Mouse (Mus musculus) liver, embryonic 12.5 days (tissue): ENCODE data around the gene Dchs1. TPM values are rescaled to one million over a fixed set of nuclear protein-coding genes. Genes with fewer than 3 reads are reported as not detected.
"Not testable (repeated sequence)": the region's sequence is repeated elsewhere in the genome, so short reads cannot be mapped to it uniquely, and the experiment has no call there.

Experiments
- ATAC-seq: fragments of 200-750 bp; cut with Nextera tagmentation; 2 replicates; pipeline ENCODE4 v1.8.0; 2017; ENCODE audit warnings: moderate number of reproducible peaks, mild to moderate bottlenecking, moderate library complexity
- H3K27ac ChIP-seq: fragments of 300-500 bp; sonication (generic); 2 replicates; pipeline ENCODE4 v1.5.1; 2016; ENCODE audit warnings: mild to moderate bottlenecking
- H3K27me3 ChIP-seq: fragments of 300-500 bp; sonication (generic); replicated peaks from 2 replicates; pipeline ENCODE4 v1.6.1; 2016; ENCODE audit warnings: mild to moderate bottlenecking, moderate library complexity
- H3K36me3 ChIP-seq: fragments of 300-500 bp; sonication (generic); 2 replicates; pipeline ENCODE4 v1.6.1; 2016; ENCODE audit warnings: mild to moderate bottlenecking, moderate library complexity
- H3K4me1 ChIP-seq: fragments of 300-500 bp; sonication (generic); 2 replicates; pipeline ENCODE4 v1.6.1; 2016
- H3K4me2 ChIP-seq: fragments of 300-500 bp; sonication (generic); 2 replicates; pipeline ENCODE4 v1.6.1; 2016; ENCODE audit warnings: mild to moderate bottlenecking, moderate library complexity
- H3K4me3 ChIP-seq: fragments of 300-500 bp; sonication (generic); 2 replicates; pipeline ENCODE4 v1.5.1; 2016; ENCODE audit warnings: mild to moderate bottlenecking, moderate library complexity
- H3K9ac ChIP-seq: fragments of 300-500 bp; sonication (generic); 2 replicates; pipeline ENCODE4 v1.6.1; 2016; ENCODE audit warnings: mild to moderate bottlenecking, moderate library complexity
- H3K9me3 ChIP-seq: fragments of 300-500 bp; sonication (generic); replicated peaks from 2 replicates; pipeline ENCODE4 v1.6.1; 2016; ENCODE audit warnings: mild to moderate bottlenecking, moderate library complexity
- WGBS: fragments of 180-500 bp; shearing (Covaris S2); methylation state at CpG from one replicate; pipeline ENCODE4 v1.1.7; 2016; ENCODE audit not compliant: insufficient replicate concordance; 5-methylcytosine and 5-hydroxymethylcytosine counted together
- polyA plus RNA-seq: library from polyadenylated mRNA; unstranded; fragments of >200 nt; fragmentation: Nextera tagmentation; extraction: Ambion mirVana; gene quantifications from 2 replicates; pipeline ENCODE4 v1.2.1, GENCODE M21; 2016

Dchs1 gene
- polyA plus RNA-seq, 1 experiment from 2014 or later: 1.9 TPM

- Histone ChIP-seq H3K36me3 (peaks cover 17% of the 10 kb centered on the region), H3K9me3 (no peaks in the 10 kb centered on the region), H3K27me3 (peaks cover 53% of the 10 kb centered on the region), H3K27ac (no peak overlapping the region), H3K4me1 (peaks cover 8% of the 10 kb centered on the region; the same call in 1 of the 2 replicates), H3K9ac (no peak overlapping the region), H3K4me3 (peak overlapping the region; percentile 42), H3K4me2 (peak overlapping the region; percentile 63)
- 11% methylated on average over 51 of the region's 51 CpGs for WGBS
- ATAC-seq: peak; percentile 44
Observed at GRCm38 (mm10) chr7:105761813-105762484, 25.5 kb downstream of the Dchs1 start.

GRCm38 (mm10) chr7:105753281-105753680 lies 34.2 kb downstream of the Dchs1 start:
- Histone ChIP-seq H3K4me3 (no peak overlapping the region), H3K4me2 (no peak overlapping the region), H3K36me3 (peaks cover 27% of the 10 kb centered on the region), H3K27me3 (0 out of 2 replicates have a peak, but pooled peaks cover 4% of the 10 kb centered on the region), H3K27ac (no peak overlapping the region), H3K9me3 (no peaks in the 10 kb centered on the region), H3K9ac (0 out of 2 replicates have a peak overlapping the region, but pooled peaks have one; percentile 8), H3K4me1 (peaks cover 20% of the 10 kb centered on the region)
- ATAC-seq: no peak
- 73% methylated on average over 10 of the region's 10 CpGs for WGBS

- peaks cover 33% of the 10 kb centered on the region for H3K36me3 ChIP-seq
- H3K4me1 ChIP-seq: peaks cover 20% of the 10 kb centered on the region
- 0 out of 2 replicates have a peak, but pooled peaks cover 4% of the 10 kb centered on the region for H3K27me3 ChIP-seq
- no peak overlapping the region for H3K4me3 ChIP-seq
- H3K27ac ChIP-seq: no peak overlapping the region; the same call in 1 of the 2 replicates
- WGBS: 69% methylated on average over 2 of the region's 2 CpGs
- no peak overlapping the region for H3K4me2 ChIP-seq
- no peak overlapping the region for H3K9ac ChIP-seq
- ATAC-seq: no peak
- H3K9me3 ChIP-seq: no peaks in the 10 kb centered on the region
Observed at GRCm38 (mm10) chr7:105752716-105753115, 34.7 kb downstream of the Dchs1 start.

DNA sequence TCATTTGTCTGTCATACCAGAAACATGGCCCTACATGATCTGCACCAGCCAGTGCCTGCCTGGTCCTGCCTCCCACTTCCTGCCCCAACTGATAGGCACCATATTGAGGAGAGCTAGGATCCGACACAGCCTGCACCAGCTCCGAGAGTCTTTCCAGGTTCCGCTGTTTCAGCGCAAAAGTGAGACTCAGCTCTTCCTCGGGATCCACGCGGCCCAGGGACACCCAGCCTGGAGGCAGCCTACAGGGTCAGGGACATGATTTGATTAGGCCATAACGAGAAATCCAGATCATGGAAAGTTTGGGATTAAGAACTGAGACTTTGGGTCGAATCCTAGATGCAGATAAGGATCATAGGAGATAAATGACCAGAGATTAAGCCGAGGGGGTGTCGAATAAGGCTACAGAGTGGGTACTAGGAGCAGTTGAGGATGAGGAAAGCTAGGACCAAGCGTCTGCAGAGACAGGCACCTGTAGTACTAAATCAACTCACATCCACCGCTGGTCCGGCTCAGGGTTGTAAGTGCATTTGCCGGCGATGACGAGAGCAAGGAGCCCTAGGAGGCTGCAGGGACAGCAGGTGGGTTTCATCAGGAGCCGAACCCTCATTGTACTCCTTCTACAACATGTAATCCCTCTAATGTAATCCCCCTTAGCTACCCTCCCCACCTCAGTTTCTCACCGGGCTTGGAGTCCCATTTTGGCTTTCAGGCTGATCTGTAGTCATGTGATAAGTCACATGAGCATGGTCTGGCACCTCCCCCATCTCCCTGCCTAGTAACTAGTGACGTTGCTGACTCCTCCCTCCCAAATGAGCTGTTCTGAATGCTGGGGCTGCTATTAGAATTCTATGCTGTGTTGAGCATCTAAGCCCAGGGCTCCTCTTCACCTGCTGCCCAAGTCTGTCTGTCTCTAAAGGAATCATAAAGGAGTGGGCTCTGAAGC lies 35.7 kb downstream of the Dchs1 start, which contains the start of gene Tpp1:
TSS of gene Tpp1 (minus strand) at position 745 of the 943 bp plus-strand sequence.
- Histone ChIP-seq H3K9me3 (no peaks in the 10 kb centered on the region), H3K27me3 (0 out of 2 replicates have a peak, but pooled peaks cover 4% of the 10 kb centered on the region), H3K27ac (peak within 1 kb of the TSS; percentile 67), H3K4me1 (peaks cover 20% of the 10 kb centered on the region), H3K36me3 (peaks cover 42% of the 10 kb centered on the region), H3K4me3 (peak within 1 kb of the TSS; percentile 73), H3K9ac (peak within 1 kb of the TSS; percentile 84), H3K4me2 (peak within 1 kb of the TSS; percentile 86)
- peak; percentile 87 for ATAC-seq
- 16% methylated on average over 20 of the region's 20 CpGs for WGBS

GRCm38 (mm10) chr7:105747776-105748175 lies 39.7 kb downstream of the Dchs1 start:
- Histone ChIP-seq H3K27me3 (no peaks in the 10 kb centered on the region), H3K27ac (no peak overlapping the region), H3K4me2 (no peak overlapping the region), H3K9ac (no peak overlapping the region), H3K9me3 (no peaks in the 10 kb centered on the region), H3K36me3 (peaks cover 49% of the 10 kb centered on the region), H3K4me1 (peaks cover 43% of the 10 kb centered on the region), H3K4me3 (no peak overlapping the region)
- no peak for ATAC-seq
- 65% methylated on average over 2 of the region's 2 CpGs for WGBS

DNA sequence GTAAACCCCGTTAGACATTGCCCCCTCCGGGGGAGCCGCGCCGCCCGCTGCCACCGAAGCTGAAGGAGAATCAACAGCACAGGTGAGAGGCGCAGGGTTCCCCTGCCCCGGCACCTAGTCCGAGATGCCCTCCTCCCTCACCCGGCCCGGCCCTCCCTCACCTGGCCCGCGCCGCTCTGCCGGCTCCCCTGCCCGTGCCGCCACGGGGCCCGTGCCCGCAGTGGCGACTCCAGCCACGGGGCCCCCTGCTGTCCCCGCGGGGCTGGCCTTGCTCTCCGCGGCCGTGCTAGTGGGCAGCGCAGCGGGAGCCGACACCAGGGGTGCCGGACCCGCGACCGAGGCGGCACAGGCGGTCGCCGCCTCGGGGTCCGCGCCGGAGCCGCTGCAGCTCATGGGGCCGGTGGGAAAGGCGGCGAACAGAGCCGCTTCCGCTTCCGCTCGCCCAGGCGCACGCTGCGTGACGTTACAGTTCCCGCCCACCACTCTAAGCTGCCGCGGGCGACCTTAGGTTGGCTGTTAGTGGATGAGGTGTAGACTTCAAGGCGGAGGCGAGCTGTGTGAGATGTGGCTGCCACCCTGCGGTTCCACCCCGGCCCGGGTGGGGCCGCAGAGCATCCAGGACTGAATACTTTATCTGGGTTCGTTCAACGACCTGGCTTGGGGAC lies 43.4 kb downstream of the Dchs1 start, which contains the start of gene Taf10:
TSS of gene Taf10 (minus strand) at position 436 of the 665 bp plus-strand sequence.
- peak within 1 kb of the TSS; percentile 98 for H3K9ac ChIP-seq
- WGBS: 0% methylated on average over 66 of the region's 67 CpGs
- H3K27me3 ChIP-seq: no peaks in the 10 kb centered on the region
- peak within 1 kb of the TSS; percentile 99 for H3K4me3 ChIP-seq
- H3K27ac ChIP-seq: peak within 1 kb of the TSS; percentile 91
- H3K4me1 ChIP-seq: peaks cover 51% of the 10 kb centered on the region
- peak; percentile 100 for ATAC-seq
- peak within 1 kb of the TSS; percentile 89 for H3K4me2 ChIP-seq
- no peaks in the 10 kb centered on the region for H3K9me3 ChIP-seq
- peaks cover 72% of the 10 kb centered on the region for H3K36me3 ChIP-seq

DNA sequence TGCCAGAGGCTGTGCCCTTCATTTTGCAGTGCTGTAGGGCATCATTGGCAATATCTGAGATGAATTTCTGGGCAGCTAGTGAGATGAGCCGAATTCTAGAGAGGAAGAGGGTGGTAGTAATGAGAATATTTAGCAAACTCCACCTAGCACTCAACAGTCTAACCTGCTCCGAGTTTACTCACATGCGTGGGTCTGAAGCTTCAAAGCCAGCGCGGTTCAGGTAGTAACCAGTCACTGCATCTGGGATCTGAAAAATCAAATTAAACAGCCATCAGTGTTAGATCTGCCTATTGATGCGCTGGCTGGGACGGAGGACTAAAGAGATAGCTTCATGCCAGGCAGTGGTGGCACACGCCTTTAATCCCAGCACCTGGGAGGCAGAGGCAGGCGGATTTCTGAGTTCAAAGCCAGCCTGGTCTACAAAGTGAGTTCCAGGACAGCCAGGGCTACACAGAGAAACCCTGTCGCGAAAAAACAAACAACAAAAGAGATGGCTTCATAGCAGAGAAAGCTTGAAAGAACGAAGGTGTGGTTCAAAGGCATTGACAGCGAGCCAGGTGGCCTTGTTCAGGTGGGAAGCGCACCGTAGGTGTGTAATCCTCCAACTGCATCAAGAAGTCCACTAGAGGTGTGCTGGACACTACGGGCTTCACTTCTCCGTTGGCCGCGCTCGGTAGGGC lies 44.1 kb downstream of the Dchs1 start:
- Histone ChIP-seq H3K27ac (peak overlapping the region; percentile 91), H3K4me1 (peaks cover 58% of the 10 kb centered on the region), H3K4me2 (peak overlapping the region; percentile 89), H3K36me3 (peaks cover 66% of the 10 kb centered on the region), H3K4me3 (peak overlapping the region; percentile 99), H3K9ac (peak overlapping the region; percentile 98)
- WGBS: 25% methylated on average over 20 of the region's 20 CpGs
- not testable (repeated sequence) for H3K27me3 ChIP-seq, H3K9me3 ChIP-seq, ATAC-seq

DNA sequence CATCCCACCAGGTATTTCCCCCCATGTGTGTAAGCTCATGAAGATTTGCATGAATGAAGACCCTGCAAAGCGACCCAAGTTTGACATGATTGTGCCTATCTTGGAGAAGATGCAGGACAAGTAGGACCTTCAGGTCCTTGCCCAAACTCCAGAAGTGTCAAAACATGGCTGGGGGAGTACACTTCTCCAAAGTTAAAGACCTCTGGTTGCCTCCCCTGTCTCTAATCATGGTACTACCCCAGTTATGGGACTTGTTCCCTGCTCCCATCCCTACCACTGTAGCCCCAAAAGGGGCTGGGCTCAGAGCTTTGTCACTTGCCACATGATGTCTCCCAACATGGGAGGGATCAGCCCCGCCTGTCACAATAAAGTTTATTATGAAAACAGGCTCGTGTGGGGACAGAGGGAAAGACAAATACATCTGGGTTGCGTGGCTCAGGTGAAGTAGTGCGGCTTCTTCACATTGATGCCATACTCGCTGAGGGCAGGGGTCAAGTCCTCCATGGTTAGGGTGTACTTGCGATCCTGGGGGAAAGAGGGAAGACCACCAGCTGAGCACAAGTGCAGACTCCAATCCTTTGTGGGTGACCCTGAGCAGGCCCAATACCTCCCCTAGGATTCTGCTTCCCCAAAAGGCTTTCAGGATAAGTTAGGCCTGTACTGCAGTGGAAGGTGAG lies 44.8 kb downstream of the Dchs1 start:
- H3K27me3 ChIP-seq: not testable (repeated sequence)
- H3K27ac ChIP-seq: peak overlapping the region; percentile 91
- peaks cover 65% of the 10 kb centered on the region for H3K4me1 ChIP-seq

GRCm38 (mm10) chr7:105741978-105742377 lies 45.5 kb downstream of the Dchs1 start:
- Histone ChIP-seq H3K9me3 (no peaks in the 10 kb centered on the region), H3K4me2 (no peak overlapping the region), H3K36me3 (peaks cover 52% of the 10 kb centered on the region), H3K9ac (no peak overlapping the region), H3K27me3 (no peaks in the 10 kb centered on the region), H3K27ac (0 out of 2 replicates have a peak overlapping the region, but pooled peaks have one; percentile 27), H3K4me1 (peaks cover 68% of the 10 kb centered on the region), H3K4me3 (no peak overlapping the region)
- WGBS: 86% methylated on average over 9 of the region's 9 CpGs
- no peak for ATAC-seq

More for the DNA sequence above, 44.8 kb downstream of the Dchs1 start:
- H3K9ac ChIP-seq: peak overlapping the region; percentile 98
- 79% methylated on average over 7 of the region's 7 CpGs for WGBS
- peak overlapping the region; percentile 99 for H3K4me3 ChIP-seq
- ATAC-seq, H3K9me3 ChIP-seq: not testable (repeated sequence)
- H3K4me2 ChIP-seq: peak overlapping the region; percentile 89
- H3K36me3 ChIP-seq: peaks cover 59% of the 10 kb centered on the region

DNA sequence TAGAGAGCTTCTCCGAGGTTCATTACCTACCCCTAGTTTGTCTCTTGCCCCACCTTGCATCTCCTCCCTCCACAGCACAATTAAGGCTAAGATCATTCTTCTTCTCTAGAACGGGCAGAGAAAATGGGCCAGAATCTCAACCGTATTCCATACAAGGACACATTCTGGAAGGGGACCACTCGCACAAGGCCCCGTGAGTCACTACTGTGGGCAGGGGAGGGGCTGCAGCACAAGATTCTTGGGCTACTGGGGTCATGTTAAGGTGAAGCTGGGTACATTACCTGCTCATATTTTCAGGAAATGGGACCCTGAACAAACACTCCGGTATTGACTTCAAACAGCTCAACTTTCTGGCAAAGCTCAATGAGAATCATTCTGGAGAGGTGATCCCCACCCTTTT lies 46.6 kb downstream of the Dchs1 start:
- 80% methylated on average over 6 of the region's 6 CpGs for WGBS
- no peak for ATAC-seq
- Histone ChIP-seq H3K36me3 (peaks cover 41% of the 10 kb centered on the region), H3K9me3 (no peaks in the 10 kb centered on the region), H3K27me3 (no peaks in the 10 kb centered on the region), H3K4me2 (no peak overlapping the region), H3K4me3 (no peak overlapping the region), H3K4me1 (peaks cover 69% of the 10 kb centered on the region), H3K27ac (peak overlapping the region; percentile 32; the same call in 1 of the 2 replicates), H3K9ac (no peak overlapping the region)
